Mouse (Mus musculus) hindbrain, embryonic 11.5 days (tissue): Measurements from ENCODE around the gene Crocc. TPM values are rescaled to one million over a fixed set of nuclear protein-coding genes. Genes with fewer than 3 reads are reported as not detected.
A peak's percentile ranks its signal among the peaks of the same experiment; 100 is the strongest.

Experiments
- ATAC-seq: fragments of 200-750 bp; cut with Nextera tagmentation; 2 replicates; pipeline ENCODE4 v1.8.0; 2017; ENCODE audit warnings: mild to moderate bottlenecking, moderate TSS enrichment, moderate library complexity; ENCODE audit not compliant: low FRiP score
- DNase-seq: peaks from one replicate; pipeline ENCODE4 v3.0.0-alpha.2; 2015; ENCODE audit warnings: low spot score
- H3K27ac ChIP-seq: fragments of 300-500 bp; sonication (generic); 2 replicates; pipeline ENCODE4 v1.5.1; 2014; ENCODE audit warnings: mild to moderate bottlenecking, low read depth, low read length
- H3K27me3 ChIP-seq: fragments of 300-500 bp; sonication (generic); 2 replicates; pipeline ENCODE4 v1.6.1; 2014; ENCODE audit warnings: mild to moderate bottlenecking, low read length, moderate library complexity, mixed read lengths; ENCODE audit not compliant: control insufficient read depth, insufficient read depth
- H3K36me3 ChIP-seq: fragments of 300-500 bp; sonication (generic); 2 replicates; pipeline ENCODE4 v1.6.1; 2014; ENCODE audit warnings: mild to moderate bottlenecking, low read length, moderate library complexity, mixed read lengths; ENCODE audit not compliant: control insufficient read depth, insufficient read depth
- H3K4me1 ChIP-seq: fragments of 300-500 bp; sonication (generic); replicated peaks from 2 replicates; pipeline ENCODE4 v1.6.1; 2014; ENCODE audit warnings: low read length, mixed read lengths; ENCODE audit not compliant: control insufficient read depth, insufficient read depth
- H3K4me2 ChIP-seq: fragments of 300-500 bp; sonication (generic); replicated peaks from 2 replicates; pipeline ENCODE4 v1.6.1; 2014; ENCODE audit warnings: mild to moderate bottlenecking, low read depth, low read length
- H3K4me3 ChIP-seq: fragments of 300-500 bp; sonication (generic); 2 replicates; pipeline ENCODE4 v1.5.1; 2014; ENCODE audit warnings: low read depth, low read length
- H3K9ac ChIP-seq: fragments of 300-500 bp; sonication (generic); 2 replicates; pipeline ENCODE4 v1.6.1; 2014; ENCODE audit warnings: low read depth, low read length
- H3K9me3 ChIP-seq: fragments of 300-500 bp; sonication (generic); 2 replicates; pipeline ENCODE4 v1.6.1; 2016; ENCODE audit warnings: low read length; ENCODE audit not compliant: control insufficient read depth
- WGBS: fragments of 180-500 bp; shearing (Covaris S2); extraction: QIAGEN DNeasy Blood & Tissue Kit; methylation state at CpG from one replicate; pipeline ENCODE4 v1.1.7; 2014; 5-methylcytosine and 5-hydroxymethylcytosine counted together
- polyA plus RNA-seq: library from polyadenylated mRNA; unstranded; fragments of >200 nt; fragmentation: Nextera tagmentation; extraction: Ambion mirVana; gene quantifications from 2 replicates; pipeline ENCODE4 v1.2.1, GENCODE M21; 2014

Gene Crocc
- polyA plus RNA-seq, 1 experiment from 2014 or later: 7.6 TPM

- Histone ChIP-seq H3K4me2 (no peak overlapping the region; the same call in 1 of the 2 replicates), H3K27ac (peak overlapping the region; percentile 89), H3K36me3 (peaks cover 4% of the 10 kb centered on the region; the same call in 1 of the 2 replicates), H3K4me1 (peaks cover 19% of the 10 kb centered on the region), H3K9ac (peak overlapping the region; percentile 50; the same call in 1 of the 2 replicates), H3K9me3 (no peaks in the 10 kb centered on the region), H3K27me3 (no peaks in the 10 kb centered on the region), H3K4me3 (no peak overlapping the region)
- peak; percentile 73 for DNase-seq
- ATAC-seq: peak; percentile 72
- WGBS: 20% methylated on average over 14 of the region's 14 CpGs
Measured at GRCm38 (mm10) chr4:141020811-141021613, 39.3 kb downstream of the Crocc start.

DNA sequence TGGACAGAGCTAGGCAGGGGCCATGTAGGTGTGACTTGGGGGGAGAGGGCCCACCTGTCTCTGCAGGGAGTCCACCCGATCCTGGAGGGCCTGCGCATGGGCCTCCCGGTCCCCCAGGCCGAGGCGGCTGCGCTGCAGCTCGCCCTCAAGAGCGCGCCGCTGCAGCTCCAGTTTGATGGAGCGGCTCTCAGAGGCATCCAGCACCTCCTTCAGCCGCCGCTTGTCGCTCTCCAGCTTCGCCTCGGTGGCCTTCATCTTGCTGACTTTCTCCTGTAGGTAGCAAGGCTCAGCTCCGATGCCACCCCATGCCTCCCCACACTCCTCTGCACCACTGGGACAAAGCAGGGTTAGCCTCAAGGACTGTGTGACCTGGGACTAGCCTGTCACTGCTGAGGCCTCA is 40.1 kb downstream of the Crocc start:
- ATAC-seq (no peak), DNase-seq (no peak)
- H3K4me3 ChIP-seq: no peak overlapping the region
- H3K27ac ChIP-seq: peak overlapping the region; percentile 89
- no peak overlapping the region for H3K4me2 ChIP-seq
- no peaks in the 10 kb centered on the region for H3K9me3 ChIP-seq
- no peaks in the 10 kb centered on the region for H3K27me3 ChIP-seq
- WGBS: 76% methylated on average over 17 of the region's 17 CpGs
- peaks cover 19% of the 10 kb centered on the region for H3K4me1 ChIP-seq
- peaks cover 12% of the 10 kb centered on the region; the same call in 1 of the 2 replicates for H3K36me3 ChIP-seq
- H3K9ac ChIP-seq: peak overlapping the region; percentile 50; the same call in 1 of the 2 replicates

DNA sequence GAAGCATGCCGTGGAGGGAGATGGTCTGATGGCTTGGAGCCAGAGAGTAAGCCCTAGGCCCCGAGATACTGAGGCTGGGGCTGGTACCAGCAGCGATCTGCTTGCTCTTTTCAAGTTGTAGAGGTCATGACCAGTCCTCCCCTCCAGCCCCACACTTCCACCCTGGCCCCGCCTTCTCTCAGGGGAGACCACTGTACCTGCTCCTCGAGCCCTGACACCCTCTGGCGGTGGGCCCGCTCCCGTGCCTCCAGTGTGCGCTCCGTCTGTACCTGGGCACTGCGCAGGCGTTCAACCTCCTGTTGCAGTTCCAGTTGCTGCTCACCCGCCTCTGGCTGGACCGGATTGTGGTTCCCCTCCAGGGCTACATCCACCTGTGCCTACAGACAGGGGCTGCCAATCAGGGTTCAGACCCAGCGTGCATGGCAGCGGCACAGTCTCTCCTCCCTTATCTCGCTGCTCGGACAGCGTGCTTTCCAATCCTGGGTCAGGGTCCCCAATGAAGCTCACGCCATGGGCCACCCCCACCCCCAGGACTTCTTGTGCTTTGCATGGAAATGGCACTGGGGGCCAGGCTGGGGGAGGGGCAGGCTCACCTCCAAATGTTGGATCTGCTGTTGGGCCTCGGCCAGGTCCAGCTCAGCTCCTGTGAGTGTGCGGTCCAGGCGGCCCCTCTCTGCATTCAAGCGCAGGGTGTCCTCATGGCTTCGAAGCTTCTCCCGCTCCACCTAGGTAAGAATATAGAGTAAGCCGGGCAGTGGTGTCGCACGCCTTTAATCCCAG is 42.5 kb downstream of the Crocc start:
- 82% methylated on average over 29 of the region's 29 CpGs for WGBS
- Histone ChIP-seq H3K4me2 (no peak overlapping the region), H3K36me3 (peaks cover 21% of the 10 kb centered on the region), H3K27me3 (no peaks in the 10 kb centered on the region), H3K27ac (no peak overlapping the region), H3K9ac (no peak overlapping the region), H3K9me3 (no peaks in the 10 kb centered on the region), H3K4me3 (no peak overlapping the region), H3K4me1 (peaks cover 19% of the 10 kb centered on the region)
- ATAC-seq: no peak
- DNase-seq: no peak

DNA sequence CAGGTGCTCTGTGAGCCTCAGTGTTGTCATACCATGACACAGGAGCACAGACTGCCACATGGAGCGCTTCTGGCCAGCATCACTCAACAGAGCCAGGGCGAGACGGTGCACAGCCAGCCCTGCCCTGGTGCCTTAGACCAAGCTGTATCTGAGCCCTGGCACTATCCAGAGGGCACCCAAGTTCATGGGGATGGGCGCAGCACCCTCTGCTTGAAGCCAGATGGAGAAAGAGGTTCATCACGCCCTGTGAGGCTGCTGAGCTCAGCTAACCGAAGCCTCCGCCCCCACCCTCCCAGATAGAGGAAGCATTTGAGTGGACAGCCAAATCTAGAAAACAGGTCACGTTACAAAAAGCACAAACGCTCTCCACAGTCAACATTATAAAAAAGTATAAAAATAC is 44.0 kb downstream of the Crocc start:
- DNase-seq (no peak), ATAC-seq (no peak)
- Histone ChIP-seq H3K4me3 (no peak overlapping the region), H3K27me3 (no peaks in the 10 kb centered on the region), H3K4me1 (peaks cover 15% of the 10 kb centered on the region), H3K36me3 (peaks cover 21% of the 10 kb centered on the region), H3K27ac (no peak overlapping the region), H3K9me3 (no peaks in the 10 kb centered on the region), H3K9ac (no peak overlapping the region), H3K4me2 (no peak overlapping the region)
- 88% methylated on average over 9 of the region's 9 CpGs for WGBS

DNA sequence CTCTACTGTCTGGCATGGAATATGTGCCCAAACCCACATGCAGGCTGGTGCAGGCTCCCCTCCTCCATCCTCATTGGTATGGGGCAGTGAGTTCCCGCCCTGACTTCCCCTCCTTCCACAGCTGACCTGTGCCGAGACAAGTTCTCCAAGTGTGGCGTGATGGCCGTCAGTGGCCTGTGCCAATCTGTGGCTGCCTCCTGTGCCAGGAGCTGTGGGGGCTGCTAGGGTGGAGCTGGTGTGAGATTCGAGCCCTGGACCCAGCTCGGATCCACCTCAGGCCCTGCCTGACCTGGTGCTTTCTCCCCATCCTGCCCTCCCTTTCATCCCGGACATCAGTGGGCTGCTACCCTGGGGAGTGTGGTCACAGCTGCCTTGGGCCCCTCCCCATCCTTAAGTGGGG is 45.0 kb downstream of the Crocc start:
- DNase-seq (no peak), ATAC-seq (no peak)
- Histone ChIP-seq H3K27ac (no peak overlapping the region), H3K27me3 (no peaks in the 10 kb centered on the region), H3K36me3 (peaks cover 21% of the 10 kb centered on the region), H3K4me2 (no peak overlapping the region), H3K9ac (no peak overlapping the region), H3K9me3 (no peaks in the 10 kb centered on the region), H3K4me1 (peaks cover 5% of the 10 kb centered on the region), H3K4me3 (no peak overlapping the region)
- WGBS: 83% methylated on average over 7 of the region's 7 CpGs

GRCm38 (mm10) chr4:141014856-141015255 is 45.5 kb downstream of the Crocc start:
- Histone ChIP-seq H3K4me2 (no peak overlapping the region), H3K27ac (no peak overlapping the region), H3K9ac (no peak overlapping the region), H3K4me1 (peaks cover 3% of the 10 kb centered on the region; the same call in 1 of the 2 replicates), H3K9me3 (no peaks in the 10 kb centered on the region), H3K36me3 (peaks cover 21% of the 10 kb centered on the region), H3K27me3 (no peaks in the 10 kb centered on the region), H3K4me3 (no peak overlapping the region)
- DNase-seq (no peak), ATAC-seq (no peak)
- 95% methylated on average over 11 of the region's 11 CpGs for WGBS

DNA sequence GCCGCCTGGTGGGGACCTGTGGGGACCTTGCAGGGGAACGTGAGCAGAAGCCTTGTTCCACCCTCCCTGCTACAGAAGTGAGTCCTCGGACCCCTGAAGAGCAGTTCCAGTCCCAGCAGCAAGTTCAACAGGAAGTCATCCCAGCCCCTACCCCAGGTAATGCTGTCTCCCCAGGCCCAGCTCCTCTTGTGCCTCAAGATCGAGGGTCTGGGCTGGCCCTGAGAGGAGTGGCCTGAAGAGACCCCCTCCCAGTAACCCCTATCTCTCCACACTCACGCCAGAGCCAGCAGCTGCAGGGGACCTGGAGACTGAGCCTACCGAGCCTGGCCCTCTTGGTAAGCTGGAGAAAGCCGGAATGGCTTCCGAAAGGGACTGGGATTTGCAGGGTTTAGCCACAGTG is 46.2 kb downstream of the Crocc start:
- Histone ChIP-seq H3K9ac (no peak overlapping the region), H3K27me3 (no peaks in the 10 kb centered on the region), H3K27ac (no peak overlapping the region), H3K4me1 (peaks cover 3% of the 10 kb centered on the region; the same call in 1 of the 2 replicates), H3K9me3 (no peaks in the 10 kb centered on the region), H3K4me3 (no peak overlapping the region), H3K4me2 (no peak overlapping the region), H3K36me3 (peaks cover 21% of the 10 kb centered on the region)
- ATAC-seq (no peak), DNase-seq (no peak)
- 71% methylated on average over 8 of the region's 8 CpGs for WGBS

- no peak overlapping the region for H3K9ac ChIP-seq
- DNase-seq (no peak), ATAC-seq (no peak)
- H3K36me3 ChIP-seq: peaks cover 21% of the 10 kb centered on the region
- no peaks in the 10 kb centered on the region for H3K27me3 ChIP-seq
- H3K9me3 ChIP-seq: no peaks in the 10 kb centered on the region
- no peak overlapping the region; the same call in 1 of the 2 replicates for H3K4me2 ChIP-seq
- no peak overlapping the region; the same call in 1 of the 2 replicates for H3K27ac ChIP-seq
- 90% methylated on average over 10 of the region's 10 CpGs for WGBS
- no peak overlapping the region for H3K4me3 ChIP-seq
- peaks cover 3% of the 10 kb centered on the region; the same call in 1 of the 2 replicates for H3K4me1 ChIP-seq
Measured at GRCm38 (mm10) chr4:141012558-141012957, 47.8 kb downstream of the Crocc start.
